Mouse (Mus musculus) megakaryocyte progenitor cell, adult 5-6 weeks (primary cell): ENCODE measurements around the gene C1qtnf5. TPM values are rescaled to one million over a fixed set of nuclear protein-coding genes. Genes with fewer than 3 reads are reported as not detected.

ENCODE experiments used
- ATAC-seq: replicated peaks from 2 replicates; pipeline ENCODE4 v1.8.0; 2016; ENCODE audit warnings: mild to moderate bottlenecking, moderate TSS enrichment, inconsistent platforms; ENCODE audit not compliant: poor library complexity
- total RNA-seq, 2 experiments: library from RNA; stranded (forward) in 1 of 2; stranded (reverse) in 1 of 2; fragments of 157-497, 149-512 nt in 1 of 2; fragments of 200-1000 nt in 1 of 2; gene quantifications; 2 replicates each; pipeline versions ENCODE4 v1.2.3 to v1.2.4; 2015 to 2017

Gene C1qtnf5
- total RNA-seq (2015) (not detected in 2 replicates), total RNA-seq (2017) (not detected in 2 replicates)

- no peak for ATAC-seq
Measured at GRCm38 (mm10) chr9:44107110-44107509, at the start of gene C1qtnf5. Gene C1qtnf5 (plus strand): TSS chr9:44107245.

DNA sequence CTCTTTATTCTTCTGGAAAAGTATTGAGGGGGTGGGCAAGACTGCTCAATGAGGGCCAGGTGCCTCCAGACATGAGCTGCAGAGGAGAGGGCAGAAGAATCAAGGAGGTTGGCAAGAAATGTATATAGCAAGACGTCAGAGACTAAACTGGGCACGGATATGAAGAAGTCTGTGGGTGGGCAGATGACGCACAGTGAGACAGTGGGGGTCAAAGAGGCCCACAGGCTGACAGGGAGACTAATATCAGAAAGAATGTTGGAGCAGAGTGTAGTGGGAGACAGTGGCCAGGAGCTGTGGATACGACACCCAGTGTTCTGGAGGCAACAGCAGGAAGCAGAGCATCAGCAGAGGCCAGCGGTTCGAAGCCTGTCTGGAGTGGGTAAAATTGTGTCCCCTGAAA lies 48.4 kb upstream of the C1qtnf5 start:
- no peak for ATAC-seq

GRCm38 (mm10) chr9:44065177-44065576 lies 41.9 kb upstream of the C1qtnf5 start:
- no peak for ATAC-seq

- ATAC-seq: peak; percentile 98
Measured at GRCm38 (mm10) chr9:44066785-44067225, 40.2 kb upstream of the C1qtnf5 start, which contains the start of gene Usp2. Gene Usp2 (plus strand): TSS chr9:44067021.

- peak; percentile 40 for ATAC-seq
Measured at GRCm38 (mm10) chr9:44067241-44067959, 39.6 kb upstream of the C1qtnf5 start.

- no peak for ATAC-seq
Measured at GRCm38 (mm10) chr9:44067960-44068330, 39.1 kb upstream of the C1qtnf5 start.

DNA sequence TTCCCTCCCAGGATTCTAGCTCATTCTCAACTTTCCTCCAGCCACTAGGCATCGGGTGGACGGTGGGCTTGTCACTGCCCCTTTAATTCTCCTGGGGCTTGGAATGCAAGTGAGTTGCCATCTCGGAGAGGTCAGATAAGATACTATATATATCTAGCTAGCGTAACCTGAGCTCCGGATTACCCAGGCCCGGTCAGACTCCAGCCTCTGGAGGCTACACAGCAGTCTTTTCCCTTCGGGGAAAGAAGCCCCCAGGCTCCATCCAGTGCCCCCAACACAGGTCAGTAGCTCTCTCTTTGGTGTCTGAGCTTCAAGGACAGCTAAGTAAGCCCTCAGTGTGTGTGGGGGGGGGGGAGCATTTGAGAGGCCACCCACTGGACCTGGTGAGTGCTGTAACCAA lies 37.8 kb upstream of the C1qtnf5 start:
- ATAC-seq: no peak

- ATAC-seq: no peak
Measured at GRCm38 (mm10) chr9:44070113-44070843, 36.8 kb upstream of the C1qtnf5 start.

DNA sequence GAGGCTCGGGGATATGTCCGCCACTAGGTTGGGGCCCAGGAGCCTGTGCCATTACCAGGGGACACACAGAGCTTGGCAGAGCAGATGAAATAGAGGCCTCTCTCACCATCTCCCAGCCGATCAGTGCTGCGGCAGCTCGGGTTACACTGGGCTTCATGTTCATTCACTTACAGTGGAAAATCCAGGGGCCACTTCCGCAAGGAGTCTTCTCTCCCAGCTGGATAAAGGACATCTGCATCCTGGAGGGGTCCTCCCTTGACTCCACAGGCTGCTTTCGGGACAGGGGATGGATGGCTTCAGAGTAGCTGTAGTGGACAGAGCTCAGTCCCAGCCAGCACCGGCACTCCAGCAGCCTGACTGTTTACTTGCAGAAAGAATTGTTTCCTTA lies 36.2 kb upstream of the C1qtnf5 start:
- ATAC-seq: no peak

DNA sequence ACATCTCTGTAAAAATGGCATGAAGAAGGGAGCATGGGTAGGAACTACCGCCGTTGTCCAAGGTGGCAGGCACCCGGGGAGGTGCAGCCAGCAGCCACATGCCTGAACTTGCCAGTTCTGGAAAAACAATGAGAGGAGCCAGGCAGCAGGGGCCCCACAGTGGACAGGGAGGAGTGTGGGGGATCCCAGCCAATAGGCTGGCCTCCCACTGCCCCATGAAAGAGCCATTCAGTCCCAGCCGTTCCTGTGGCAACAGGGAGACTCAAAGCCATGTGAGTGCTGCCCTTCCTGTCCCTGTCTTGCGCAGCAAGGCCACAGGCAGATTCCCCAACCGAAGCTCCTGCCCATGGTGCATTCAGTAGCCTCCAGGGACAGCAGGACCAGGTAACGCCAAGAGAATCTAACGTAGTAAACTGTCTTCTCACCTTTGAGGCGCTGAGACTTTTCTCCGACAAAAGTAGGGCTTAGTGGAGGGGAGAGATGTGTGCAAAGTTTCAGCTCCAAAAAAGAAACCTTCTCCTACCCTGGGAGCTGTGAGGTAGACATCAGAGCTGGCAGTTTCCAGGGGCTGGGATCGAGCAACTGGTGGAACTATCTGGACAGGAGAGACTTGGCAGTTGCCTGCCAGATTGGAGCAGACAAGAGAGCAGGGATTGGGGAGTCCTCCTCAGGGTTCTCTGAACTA lies 35.0 kb upstream of the C1qtnf5 start:
- no peak for ATAC-seq

GRCm38 (mm10) chr9:44072599-44072915 lies 34.5 kb upstream of the C1qtnf5 start:
- ATAC-seq: no peak

- no peak for ATAC-seq
Measured at GRCm38 (mm10) chr9:44073115-44073514, 33.9 kb upstream of the C1qtnf5 start.

GRCm38 (mm10) chr9:44074395-44075275 lies 32.4 kb upstream of the C1qtnf5 start:
- 0 out of 2 replicates have a peak, but pooled peaks have one; percentile 50 for ATAC-seq

DNA sequence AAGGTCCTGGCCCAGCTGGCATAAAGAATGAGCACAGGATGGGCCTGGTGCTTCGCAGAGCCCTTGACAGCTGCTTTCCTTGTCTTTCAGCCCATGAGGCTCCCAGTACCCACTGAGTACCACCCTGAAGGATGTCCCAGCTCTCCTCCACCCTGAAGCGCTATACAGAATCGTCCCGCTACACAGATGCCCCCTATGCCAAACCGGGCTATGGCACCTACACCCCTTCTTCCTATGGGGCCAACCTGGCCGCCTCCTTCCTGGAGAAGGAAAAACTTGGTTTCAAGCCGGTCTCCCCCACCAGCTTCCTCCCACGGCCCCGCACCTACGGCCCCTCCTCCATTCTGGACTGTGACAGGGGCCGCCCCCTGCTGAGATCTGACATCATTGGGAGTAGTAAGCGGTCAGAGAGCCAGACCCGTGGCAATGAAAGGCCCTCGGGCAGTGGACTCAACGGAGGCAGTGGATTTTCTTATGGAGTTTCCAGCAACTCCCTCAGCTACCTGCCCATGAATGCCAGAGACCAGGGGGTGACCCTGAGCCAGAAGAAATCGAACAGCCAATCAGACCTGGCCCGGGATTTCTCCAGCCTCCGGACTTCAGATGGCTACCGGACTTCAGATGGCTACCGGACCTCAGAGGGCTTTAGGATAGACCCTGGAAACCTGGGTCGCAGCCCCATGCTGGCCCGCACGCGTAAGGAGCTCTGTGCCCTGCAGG lies 31.6 kb upstream of the C1qtnf5 start:
- ATAC-seq: no peak

DNA sequence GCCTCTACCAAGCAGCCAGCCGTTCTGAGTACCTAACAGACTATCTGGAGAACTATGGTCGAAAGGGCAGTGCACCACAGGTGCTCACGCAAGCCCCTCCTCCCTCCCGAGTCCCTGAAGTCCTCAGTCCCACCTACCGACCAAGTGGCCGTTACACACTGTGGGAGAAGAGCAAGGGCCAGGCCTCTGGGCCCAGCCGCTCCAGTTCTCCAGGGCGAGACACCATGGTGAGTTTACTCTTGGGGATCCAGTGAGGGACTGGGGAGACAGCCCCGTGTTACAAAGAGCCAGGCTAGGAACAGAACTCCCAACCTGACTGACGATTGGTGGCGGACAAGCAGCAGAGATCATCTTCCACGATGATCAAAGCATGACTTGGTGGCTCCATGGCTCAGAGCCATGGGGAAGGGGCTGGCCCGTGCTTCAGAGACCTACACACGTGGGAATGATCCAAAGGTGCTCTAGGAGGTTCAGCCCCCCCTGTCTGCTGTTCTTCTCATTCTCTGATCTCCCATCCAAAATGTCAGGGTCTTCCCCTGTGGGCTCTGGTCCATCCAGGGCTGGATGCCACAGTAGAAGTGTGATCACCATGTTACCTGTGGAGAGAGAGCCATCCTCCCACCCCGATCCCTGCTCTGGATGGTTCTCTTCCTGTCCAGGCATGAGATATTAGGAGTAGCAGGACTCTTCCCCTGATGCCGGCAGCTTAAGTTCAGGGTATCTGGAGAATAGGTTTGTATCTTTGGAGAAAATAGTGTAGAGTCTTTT lies 30.9 kb upstream of the C1qtnf5 start:
- ATAC-seq: no peak

- ATAC-seq: peak; percentile 77
Measured at GRCm38 (mm10) chr9:44076764-44077120, 30.3 kb upstream of the C1qtnf5 start.

GRCm38 (mm10) chr9:44077266-44077910 lies 29.7 kb upstream of the C1qtnf5 start:
- no peak for ATAC-seq

- ATAC-seq: no peak
Measured at GRCm38 (mm10) chr9:44078136-44078797, 28.8 kb upstream of the C1qtnf5 start.
